Mouse (Mus musculus): Measurements from ENCODE around the gene Cdip1.

Cdip1 gene

DNA sequence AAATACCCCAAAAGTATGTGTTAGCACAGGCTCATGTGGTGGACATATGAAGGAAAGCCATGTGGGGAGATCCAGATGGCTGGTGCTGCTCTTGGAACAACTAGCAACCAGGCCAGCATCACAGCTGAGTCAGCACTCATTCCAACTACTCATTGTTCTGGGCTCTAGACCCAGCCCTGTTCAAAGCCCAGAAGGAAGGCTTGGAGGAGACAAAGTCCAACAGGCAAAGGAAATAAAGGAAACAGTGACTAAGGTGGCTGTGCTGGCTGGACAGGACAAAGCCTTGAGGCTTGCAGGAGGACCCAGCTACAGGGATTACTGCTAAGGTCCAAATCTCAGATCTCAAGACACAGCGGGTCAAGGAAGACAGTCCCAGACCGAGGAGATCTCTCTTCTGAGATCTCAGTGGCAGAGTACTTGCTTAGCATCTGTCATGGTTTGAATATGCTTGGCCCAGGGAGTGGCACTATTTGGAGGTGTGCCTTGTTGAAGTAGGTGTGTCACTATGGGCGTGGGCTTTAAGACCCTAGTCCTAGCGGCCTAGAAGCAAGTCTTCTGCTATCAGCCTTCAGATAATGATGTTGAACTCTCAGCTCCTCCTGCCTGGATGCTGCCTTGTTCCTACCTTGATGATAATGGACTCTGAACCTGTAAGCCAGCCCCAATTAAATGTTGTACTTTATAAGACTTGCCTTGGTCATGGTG lies 12.0 kb downstream of the Cdip1 start:
- in situ Hi-C loops (cut with MboI; ENCODE audit: low pct_unique_long_range_greater_than_20kb in 1 of 2, low sequenced_read_pairs in 2 of 2, unreplicated experiment in 1 of 2): no loop called here

DNA sequence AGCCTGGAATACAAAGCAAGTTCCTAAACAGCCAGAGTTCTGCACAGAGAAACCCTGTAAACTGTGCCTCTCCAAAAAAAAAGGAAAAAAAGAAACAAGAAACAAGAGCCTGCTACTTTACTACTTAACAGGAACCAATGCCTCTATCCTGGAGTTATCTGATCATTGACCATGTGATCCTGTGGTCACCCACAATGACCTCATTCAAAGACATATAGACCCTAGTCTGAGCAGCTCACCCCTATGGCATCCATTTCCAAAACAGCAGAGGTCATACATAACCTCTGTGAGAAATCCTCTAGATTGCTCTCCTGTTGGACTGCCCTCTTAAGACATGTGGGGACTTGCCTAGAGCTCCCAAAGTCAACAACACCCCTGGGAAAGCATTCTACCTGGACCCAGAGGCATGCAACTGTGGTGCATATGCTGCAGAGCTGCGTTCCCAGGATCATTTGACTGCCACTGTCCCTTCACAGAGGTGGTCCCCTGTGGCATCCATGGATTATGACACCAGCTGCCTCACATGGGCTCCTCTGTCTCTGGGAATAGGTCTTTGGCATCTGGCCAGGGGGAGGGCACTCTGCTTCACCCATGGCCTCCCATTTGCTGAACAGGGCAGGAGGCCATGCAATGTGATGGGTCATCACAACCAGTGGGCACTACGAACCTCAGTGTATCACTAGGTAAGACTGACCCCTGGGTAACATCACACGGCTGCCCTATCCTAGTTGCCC lies 12.8 kb downstream of the Cdip1 start:
- in situ Hi-C loops (cut with MboI; ENCODE audit: low pct_unique_long_range_greater_than_20kb in 1 of 2, low sequenced_read_pairs in 2 of 2, unreplicated experiment in 1 of 2): no loop called here

DNA sequence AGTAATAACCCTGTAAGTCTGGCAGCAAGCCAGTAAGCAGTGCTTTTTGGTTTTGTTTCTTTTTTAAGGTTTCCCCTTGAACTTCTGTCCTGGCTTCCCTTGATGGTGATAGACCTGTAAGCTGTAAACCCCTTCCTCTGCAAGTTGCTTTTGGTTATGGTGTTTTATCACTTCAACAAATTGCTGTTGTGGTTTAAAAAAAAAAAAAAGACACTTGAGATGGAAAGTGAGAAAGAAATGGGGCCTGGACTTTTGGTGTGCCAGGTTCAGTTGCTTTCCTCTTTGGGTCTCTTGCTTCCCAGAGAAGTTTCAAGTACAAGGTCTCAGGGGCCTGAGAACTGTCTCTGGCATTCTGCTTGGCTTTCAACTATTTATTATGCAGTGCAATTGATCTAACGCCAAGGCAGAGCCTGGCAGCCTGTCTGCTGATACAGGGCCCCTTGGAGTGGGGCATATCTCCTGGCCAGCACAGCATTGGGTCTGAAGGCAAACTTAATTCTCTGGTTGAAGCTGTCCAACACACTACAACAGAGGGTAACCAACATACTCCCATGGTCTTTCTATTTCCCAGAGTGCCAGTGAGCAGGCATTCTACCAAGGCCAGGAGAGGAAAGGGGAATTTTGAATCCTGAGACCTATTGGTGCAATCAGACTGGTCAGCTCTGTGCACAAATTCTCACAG lies 16.7 kb downstream of the Cdip1 start:
- in situ Hi-C loops (cut with MboI; ENCODE audit: low pct_unique_long_range_greater_than_20kb in 1 of 2, low sequenced_read_pairs in 2 of 2, unreplicated experiment in 1 of 2): no loop called here

DNA sequence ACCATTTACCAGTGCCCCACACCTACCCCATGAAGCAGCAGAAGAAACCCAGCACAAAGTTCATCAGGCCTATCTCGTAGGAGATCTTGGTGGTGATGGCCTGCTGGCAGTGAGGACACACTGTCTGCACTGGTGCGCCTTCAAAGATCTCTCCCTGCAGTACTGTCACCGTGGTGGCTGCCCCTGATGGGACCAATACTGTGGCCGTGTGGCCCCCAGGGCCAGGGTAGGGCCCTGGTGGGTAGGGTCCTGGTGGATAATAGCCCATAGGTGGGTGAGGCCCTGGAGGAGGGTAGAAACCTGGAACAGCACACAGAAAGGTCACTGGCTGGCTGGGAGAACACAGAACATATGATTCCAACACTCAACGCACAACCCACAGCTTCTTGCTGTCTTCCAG lies 21.4 kb downstream of the Cdip1 start:
- in situ Hi-C loops (cut with MboI; ENCODE audit: low pct_unique_long_range_greater_than_20kb in 1 of 2, low sequenced_read_pairs in 2 of 2, unreplicated experiment in 1 of 2): no loop called here

DNA sequence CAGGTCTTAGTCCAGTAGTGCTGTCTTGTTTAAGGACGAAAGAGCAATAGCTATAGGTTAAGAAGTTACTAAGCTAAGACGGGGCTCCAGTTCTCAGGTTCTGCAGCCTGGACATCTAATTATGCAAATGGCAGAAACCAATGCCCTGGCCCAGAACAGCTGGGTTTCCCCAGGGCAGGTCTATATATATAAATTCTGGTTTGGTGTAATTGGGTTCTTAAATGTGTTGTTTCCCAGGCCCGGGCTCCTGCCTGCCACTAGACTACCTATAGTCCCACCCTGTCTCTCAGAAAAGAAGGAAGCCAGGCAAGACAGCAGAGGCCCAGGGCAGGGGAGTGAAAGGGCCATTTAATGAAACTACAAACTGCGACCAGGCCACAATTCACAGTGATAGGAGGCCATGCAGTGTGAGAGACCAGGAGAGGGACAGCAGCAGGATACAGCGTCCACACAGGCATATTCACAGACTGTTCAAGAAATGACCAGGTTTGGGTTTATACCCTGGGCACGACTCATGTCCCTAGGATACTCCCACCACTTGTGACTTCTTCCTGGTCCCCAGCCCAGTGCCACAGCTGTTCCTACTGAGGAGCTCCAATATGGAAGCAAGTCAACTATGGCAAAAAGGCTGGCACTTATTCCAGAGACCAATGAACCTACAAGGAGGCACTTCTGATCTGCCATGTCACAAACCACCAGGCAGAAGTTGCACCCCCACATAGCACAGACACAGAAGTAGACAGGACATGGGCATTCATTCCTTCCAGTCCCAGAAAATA lies 22.9 kb downstream of the Cdip1 start:
- in situ Hi-C loops (cut with MboI; ENCODE audit: low pct_unique_long_range_greater_than_20kb in 1 of 2, low sequenced_read_pairs in 2 of 2, unreplicated experiment in 1 of 2): no loop called here

DNA sequence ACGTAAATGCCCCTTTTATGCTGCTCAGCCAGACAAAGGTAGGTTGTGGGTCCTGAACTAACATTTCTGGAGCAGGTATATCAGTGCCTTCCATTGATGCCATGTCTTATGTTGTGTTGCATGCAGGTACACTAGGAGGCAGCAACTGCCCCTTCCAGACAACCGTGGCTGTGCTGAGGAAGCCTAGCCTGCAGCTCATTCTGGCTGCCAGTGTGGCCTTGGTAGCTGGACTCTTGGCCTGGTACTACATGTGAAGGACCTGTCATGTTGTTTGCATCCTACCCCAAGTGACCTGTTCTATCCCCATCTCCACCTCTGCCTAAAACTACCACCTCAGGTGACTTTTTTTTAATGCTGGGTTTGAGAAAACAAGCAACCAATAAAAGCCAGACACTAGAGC lies 24.2 kb downstream of the Cdip1 start:
- in situ Hi-C loops (cut with MboI; ENCODE audit: low pct_unique_long_range_greater_than_20kb in 1 of 2, low sequenced_read_pairs in 2 of 2, unreplicated experiment in 1 of 2): no loop called here

DNA sequence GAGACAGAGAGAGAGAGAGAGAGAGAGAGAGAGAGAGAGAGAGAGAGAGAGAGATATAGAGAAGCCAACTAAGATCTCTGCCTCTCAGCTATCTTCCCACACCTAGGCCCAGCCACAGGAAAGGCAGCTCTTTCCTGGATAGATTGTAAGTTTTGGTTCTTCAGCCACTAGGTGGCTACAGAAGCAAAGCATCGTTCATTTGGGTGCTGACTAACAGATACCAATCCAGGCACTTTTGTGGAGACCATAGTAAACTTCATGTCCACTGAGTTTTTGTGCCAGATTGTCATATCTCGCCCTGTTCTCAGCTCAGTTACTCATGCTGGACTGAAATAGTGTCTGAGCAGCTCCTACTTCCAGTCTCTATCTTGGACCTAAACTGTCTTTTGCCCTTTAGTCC lies 26.8 kb downstream of the Cdip1 start:
- in situ Hi-C loops (cut with MboI; ENCODE audit: low pct_unique_long_range_greater_than_20kb in 1 of 2, low sequenced_read_pairs in 2 of 2, unreplicated experiment in 1 of 2): no loop called here

DNA sequence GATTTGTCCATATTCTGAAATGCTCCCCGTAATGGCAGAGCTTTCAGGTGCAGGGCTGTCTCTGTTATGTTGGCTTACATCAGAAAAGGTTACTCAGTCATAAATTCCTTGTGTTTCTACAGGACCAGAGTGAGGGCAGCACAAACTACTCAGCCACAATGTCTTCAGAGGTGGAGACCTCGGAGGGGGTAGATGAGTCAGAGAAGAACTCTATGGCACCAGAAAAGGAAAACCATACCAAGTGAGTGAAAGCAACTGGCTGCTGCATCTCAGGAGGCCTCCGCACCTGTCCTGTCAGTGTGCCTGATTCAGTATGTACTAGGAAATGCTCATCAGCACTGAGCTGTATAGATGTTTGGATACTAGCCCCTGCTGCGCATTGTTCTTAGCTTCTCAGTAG lies 27.7 kb downstream of the Cdip1 start:
- in situ Hi-C loops (cut with MboI; ENCODE audit: low pct_unique_long_range_greater_than_20kb in 1 of 2, low sequenced_read_pairs in 2 of 2, unreplicated experiment in 1 of 2): no loop called here

DNA sequence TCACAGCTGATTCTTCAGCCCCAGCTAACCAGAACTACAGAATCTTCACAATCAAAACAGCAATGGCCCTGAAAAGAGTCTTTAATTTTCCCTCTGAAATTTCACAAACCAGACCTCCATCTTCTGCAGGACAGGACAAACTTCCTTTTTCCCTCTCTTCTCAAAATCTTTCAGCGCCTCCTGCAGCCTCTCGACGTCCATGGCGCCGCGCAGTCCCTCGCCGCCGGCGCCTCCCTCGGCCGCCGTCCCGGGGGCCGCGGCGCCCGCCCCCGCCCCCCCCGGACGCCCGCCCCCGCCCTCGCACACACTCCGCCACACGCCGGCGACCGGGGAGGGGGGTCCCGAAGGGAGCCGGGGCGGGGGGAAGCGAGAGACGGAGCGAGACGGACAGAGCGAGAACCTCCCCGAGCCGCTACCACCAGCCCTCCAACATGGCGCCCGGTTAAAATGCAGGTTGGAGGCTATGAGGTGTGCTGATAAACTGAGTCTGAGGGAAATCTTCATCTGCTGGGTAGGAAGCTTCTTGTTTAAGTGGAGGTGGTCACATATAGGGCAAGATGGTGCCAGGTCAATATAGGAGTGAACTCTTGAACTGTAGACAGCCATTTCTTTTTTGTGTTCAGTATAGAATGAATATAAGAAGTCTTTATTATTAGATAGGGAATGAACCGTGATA lies 33.3 kb downstream of the Cdip1 start:
- in situ Hi-C loops (cut with MboI; ENCODE audit: low pct_unique_long_range_greater_than_20kb in 1 of 2, low sequenced_read_pairs in 2 of 2, unreplicated experiment in 1 of 2): loop anchor here in 1 of 2 experiments (10.0 kb wide), 1 partner anchor 68 kb away; no protein-coding TSS in a partner anchor

DNA sequence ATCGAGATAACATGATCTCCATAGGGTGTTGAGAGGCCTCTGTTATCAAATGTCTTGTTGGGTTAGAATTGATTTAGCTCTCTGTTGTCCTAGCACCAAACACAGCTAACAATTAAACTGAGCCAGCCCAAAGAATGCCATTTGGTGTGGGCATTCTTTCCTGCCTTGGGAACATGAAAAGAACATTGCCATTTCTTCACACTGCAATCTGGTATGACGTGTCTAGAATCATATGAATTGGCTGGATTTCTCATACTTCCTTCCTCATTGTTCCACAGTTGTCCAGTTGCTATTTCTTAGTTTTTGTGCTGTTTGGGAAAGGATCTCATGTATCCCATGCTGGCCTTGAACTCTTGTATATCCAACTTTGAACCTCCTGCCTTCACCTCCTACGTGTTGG lies 36.0 kb downstream of the Cdip1 start:
- in situ Hi-C loops (cut with MboI; ENCODE audit: low pct_unique_long_range_greater_than_20kb in 1 of 2, low sequenced_read_pairs in 2 of 2, unreplicated experiment in 1 of 2): loop anchor here in 1 of 2 experiments (10.0 kb wide), 1 partner anchor 71 kb away; no protein-coding TSS in a partner anchor

DNA sequence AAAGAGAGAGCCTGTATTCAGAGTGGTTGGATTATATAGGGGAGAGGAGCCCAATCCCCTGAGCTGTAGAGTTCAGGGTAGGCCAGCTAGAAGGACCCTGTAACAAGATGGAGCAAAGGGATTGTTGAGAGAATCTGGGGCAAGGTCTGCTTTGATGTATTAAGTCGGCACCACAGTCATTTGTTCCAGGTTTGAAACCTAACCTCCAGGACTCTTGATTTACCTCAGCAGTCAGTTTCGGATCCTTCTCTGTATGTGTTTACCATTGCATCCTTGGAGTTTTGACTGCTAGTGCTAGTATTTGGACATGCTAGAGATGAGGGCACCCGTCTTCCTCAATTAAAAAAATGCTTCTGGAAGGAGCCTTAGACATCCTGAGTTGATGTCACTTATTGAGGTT lies 37.9 kb downstream of the Cdip1 start:
- in situ Hi-C loops (cut with MboI; ENCODE audit: low pct_unique_long_range_greater_than_20kb in 1 of 2, low sequenced_read_pairs in 2 of 2, unreplicated experiment in 1 of 2): loop anchor here in 1 of 2 experiments (10.0 kb wide), 1 partner anchor 73 kb away; no protein-coding TSS in a partner anchor

DNA sequence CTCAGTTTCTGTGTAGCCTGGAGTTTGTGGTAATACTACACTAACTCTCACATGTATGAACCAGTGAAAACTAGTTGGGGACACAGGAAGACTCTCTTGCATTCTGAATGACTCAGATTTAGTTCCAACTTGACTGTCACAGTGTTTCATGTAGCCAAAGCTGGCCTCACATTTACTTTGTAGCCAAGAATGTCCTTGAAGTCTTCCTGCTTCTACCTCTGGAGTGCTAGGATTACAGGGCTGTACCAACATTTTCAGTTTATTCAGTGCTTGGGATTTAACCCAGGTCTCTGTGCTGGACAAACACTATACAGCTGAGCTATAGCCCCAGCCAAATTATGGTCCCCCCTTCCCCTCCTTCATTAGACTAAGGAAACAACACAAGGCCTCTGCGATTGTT lies 47.9 kb downstream of the Cdip1 start:
- in situ Hi-C loops (cut with MboI; ENCODE audit: low pct_unique_long_range_greater_than_20kb in 1 of 2, low sequenced_read_pairs in 2 of 2, unreplicated experiment in 1 of 2): no loop called here

DNA sequence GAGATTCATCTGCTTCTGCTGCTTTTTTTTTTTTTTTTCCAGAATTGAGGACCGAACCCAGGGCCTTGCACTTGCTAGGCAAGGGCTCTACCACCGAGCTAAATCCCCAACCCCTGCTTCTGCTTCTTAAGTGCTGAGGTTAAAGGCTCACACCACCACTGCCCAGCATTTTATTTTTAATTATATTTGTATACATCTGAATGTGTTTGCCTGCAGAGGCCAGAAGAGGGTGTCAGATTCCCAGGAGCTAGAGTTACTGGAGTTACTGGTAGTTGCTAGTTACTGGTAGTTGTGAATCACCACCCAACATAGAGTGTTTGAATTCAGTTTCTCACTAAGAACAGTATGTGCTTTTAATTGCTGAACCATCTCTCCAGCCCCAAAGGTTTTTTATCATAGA lies 50.1 kb downstream of the Cdip1 start:
- in situ Hi-C loops (cut with MboI; ENCODE audit: low pct_unique_long_range_greater_than_20kb in 1 of 2, low sequenced_read_pairs in 2 of 2, unreplicated experiment in 1 of 2): no loop called here

DNA sequence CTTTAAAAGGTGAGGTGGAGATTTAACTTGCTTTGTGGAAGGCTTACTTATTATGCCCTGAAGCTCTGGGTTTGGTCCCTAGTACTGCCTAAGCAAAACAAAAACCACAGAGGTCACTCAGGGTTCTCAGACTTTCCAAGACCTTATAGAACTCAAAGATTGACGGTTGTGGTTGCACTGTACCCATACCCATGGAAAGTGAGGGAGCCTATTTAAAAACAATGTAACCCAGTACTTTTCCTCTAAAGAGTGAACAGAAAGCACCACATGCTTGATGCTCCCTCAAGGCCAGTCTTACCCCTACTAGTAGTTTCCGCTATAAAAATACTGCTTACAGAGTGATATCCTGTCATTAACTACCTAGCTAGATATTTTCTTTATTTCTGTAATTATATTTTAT lies 53.8 kb downstream of the Cdip1 start:
- in situ Hi-C loops (cut with MboI; ENCODE audit: low pct_unique_long_range_greater_than_20kb in 1 of 2, low sequenced_read_pairs in 2 of 2, unreplicated experiment in 1 of 2): no loop called here

DNA sequence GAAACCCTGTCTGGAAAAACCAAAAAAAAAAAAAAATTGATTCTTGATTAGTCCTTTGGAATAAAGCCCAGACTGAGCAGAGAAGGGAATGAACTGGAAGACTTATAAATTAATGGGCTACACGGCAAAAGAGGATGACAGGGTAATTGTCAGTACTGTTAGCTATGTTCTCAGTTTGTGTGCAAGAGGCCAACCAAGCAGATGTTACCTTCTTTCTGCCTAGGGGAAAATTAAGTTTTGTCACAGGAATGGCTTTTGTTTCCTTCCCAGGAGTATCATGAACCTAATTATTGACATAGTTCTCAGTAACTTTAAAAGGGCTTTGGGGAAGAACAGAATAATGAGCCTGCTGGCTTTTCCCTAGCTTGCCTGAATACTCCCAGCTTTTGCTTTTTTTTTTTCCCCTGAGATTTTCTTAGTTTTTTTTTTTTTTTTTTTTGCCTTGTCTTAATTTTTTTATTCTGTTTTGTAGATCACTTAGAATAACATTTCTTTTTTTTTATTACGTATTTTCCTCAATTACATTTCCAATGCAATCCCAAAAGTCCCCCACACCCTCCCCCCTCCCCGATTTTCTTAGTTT lies 59.2 kb downstream of the Cdip1 start:
- in situ Hi-C loops (cut with MboI; ENCODE audit: low pct_unique_long_range_greater_than_20kb in 1 of 2, low sequenced_read_pairs in 2 of 2, unreplicated experiment in 1 of 2): no loop called here

DNA sequence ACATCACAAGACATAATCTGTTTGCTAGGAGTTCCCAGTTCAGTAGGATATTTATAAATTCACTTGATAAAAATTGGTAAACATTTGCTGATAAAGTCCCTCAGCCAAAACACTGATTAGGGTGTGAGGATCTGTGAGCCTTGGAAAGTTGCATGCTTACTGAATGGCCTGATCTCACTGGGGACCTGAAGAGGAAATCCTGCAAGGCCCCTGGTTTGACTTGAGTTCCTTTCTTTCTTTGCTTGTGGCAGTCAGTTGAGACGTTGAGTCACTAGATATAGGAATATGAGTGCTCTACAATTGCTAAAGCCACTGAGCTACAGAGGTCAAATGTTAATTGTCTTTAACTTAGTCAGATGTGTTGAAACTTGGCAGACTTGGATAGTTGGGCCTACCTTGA lies 62.1 kb downstream of the Cdip1 start:
- in situ Hi-C loops (cut with MboI; ENCODE audit: low pct_unique_long_range_greater_than_20kb in 1 of 2, low sequenced_read_pairs in 2 of 2, unreplicated experiment in 1 of 2): no loop called here

DNA sequence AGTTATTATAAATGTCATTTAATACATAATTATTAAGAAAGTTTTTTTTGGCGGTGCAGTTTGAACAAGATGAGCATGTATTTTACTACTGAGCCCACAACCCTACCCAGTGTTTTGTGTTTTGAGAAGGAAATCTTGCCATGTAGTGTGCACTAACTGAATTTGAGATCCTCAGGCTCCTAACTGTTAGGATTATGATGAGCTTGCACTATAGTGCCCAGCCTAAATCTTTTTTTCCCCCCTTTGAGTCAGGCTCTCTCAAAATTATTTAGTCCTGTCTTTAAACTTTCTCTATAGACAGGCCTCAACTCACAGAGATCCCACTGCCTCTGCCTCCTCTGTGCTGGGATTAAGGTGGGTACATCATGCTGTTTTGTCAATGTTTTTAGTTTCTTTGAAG lies 62.6 kb downstream of the Cdip1 start:
- in situ Hi-C loops (cut with MboI; ENCODE audit: low pct_unique_long_range_greater_than_20kb in 1 of 2, low sequenced_read_pairs in 2 of 2, unreplicated experiment in 1 of 2): no loop called here

DNA sequence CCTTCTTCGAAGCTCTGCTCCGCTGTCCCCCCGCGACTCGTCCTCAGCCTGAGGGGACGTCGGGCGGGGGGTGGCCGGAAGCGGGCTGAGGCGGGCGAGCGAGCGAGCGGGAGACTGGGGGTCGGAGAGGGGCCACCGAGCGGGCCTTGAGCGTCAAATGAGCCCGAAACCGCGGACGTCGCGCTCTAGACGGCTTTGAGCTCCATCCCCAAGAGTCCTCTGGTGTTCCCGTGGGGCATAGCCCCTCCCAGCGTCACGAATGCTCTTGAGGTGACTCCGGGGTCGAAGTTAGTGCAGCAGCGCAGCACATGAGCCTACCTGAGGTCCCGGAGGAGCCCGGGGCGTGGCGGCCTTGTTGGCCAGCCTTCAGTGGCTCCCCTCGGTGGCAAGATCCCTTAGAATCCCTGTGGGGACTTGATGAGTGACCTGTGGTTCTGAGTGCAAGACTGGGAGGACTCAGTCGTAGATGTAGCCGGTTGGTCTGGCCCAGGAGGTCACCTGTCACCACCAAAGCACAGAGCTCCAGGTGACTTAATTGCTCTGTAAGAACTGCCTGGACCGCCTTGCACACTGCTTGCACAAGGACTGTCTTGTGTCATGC lies 63.5 kb downstream of the Cdip1 start:
- in situ Hi-C loops (cut with MboI; ENCODE audit: low pct_unique_long_range_greater_than_20kb in 1 of 2, low sequenced_read_pairs in 2 of 2, unreplicated experiment in 1 of 2): no loop called here

All from mouse embryonic stem cell (cell line).